Mouse (Mus musculus) telencephalon, adult 2 months (tissue): Measurements from ENCODE around the gene Spryd4.
"Not testable (repeated sequence)": the region's sequence is repeated elsewhere in the genome, so short reads cannot be mapped to it uniquely, and the experiment has no call there.

Experiments
- DNase-seq: peaks from one replicate; pipeline ENCODE4 v3.0.0-alpha.2; 2011; ENCODE audit warnings: low read depth, low spot score

The Spryd4 gene

DNA sequence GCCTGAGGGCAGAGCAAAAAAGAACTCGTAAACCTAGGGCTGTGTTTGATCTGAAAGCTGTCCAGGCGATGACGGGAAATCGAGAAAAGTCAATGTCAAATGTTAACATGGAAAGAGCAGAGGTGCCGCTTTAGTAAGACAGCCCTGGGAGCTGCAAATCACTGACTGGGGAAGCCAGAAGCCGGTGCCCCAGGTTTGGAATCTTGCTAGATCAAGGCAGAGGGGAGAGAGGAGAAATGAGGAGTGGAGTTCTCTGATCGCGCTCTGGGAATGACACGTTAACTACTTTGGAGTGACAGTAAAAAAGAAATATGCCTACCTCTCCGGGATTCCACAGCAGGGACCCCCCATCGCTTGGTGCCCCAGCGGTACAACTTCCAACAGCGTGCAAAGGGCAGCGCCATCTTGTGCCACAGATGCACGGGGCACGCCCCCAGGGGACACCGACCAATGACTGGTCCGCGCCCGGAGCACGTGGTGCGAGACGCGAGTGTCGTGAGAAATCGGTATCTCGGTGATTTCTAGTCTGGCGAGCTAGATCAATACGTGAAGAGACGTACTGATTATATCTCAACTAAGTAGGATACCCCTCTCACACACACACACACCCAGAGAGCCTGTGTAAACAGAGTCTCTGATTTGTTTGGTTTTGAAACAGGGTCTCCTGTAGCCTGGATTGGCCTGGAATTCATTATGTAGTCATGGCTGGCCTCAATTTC is at the start of gene Spryd4:
Gene Spryd4, minus strand, starts transcription at position 418 of the 719 bp plus-strand sequence.
- peak; percentile 76 for DNase-seq

DNA sequence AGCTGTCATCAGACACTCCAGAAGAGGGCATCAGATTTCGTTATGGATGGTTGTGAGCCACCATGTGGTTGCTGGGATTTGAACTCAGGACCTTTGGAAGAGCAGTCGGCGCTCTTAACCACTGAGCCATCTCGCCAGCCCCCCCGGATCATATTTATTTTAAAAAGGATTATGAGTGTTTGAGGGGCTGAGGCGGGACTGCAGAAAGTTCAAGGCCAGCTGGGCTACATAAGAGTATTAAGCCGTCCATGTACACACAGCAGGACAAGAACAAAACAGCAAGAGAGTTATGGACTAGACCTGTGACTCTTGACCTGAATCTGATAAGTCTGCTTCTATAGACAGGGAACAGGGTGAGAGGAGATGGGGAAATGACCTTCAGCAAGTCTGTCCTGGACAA is 48.8 kb upstream of the Spryd4 start:
- DNase-seq, result not testable (repeated sequence)

DNA sequence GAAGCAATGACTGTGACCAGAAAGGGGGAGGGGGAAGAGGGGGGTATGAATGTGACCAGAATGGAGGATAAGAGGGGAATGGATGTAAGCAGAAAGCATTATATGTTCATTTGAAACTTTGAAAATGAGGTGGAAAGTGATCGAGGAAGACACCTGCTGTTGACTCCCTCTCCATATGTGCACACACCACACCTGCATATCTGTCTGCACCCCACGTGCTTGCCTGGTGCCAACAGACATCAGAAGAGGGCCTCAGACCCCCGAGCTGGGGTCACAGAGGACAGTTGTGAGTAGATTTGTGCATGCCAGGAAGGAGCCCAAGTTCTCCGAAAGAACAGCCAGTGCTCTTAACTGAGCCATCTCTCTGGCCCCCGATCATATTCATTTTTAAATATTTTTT is 48.3 kb upstream of the Spryd4 start:
- DNase-seq, result no peak

DNA sequence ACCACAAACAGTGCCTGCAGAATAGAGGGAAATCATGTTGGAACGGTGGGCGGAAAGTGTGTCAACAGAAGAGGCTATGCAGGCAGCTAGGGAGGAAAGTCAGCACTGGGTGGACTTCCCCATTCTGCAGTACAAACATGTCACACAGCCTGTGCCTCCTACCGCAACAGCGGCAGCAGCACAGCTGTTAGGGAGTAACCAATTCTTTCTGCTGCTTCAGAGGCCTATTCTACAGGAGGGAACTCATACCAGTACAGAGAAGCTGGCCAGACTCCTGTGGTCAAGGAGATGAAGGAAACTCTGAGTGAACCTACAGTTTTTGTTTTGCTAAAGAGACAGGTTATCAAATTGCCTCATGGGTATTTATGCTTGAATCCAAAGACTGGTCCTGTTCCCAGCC is 47.3 kb upstream of the Spryd4 start:
- no peak for DNase-seq

DNA sequence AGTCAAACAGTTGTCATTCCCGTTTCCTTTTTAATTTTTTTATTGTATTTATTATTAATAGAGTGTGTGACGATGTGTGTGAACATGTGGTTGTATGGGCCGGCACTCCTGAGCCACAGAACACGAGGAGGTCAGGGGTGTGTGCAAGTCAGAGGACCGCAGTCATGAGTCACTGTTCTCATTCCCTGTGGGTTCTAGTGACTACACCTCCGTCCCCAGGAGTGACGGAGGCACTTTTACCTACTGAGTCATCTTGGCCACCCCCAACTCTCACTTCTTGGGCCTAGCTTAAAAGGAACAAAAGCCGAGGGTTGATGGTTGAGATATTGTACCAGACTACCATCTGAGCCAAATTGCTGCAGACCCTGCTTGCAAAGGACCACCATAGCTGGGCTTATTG is 44.7 kb upstream of the Spryd4 start:
- DNase-seq, result no peak

DNA sequence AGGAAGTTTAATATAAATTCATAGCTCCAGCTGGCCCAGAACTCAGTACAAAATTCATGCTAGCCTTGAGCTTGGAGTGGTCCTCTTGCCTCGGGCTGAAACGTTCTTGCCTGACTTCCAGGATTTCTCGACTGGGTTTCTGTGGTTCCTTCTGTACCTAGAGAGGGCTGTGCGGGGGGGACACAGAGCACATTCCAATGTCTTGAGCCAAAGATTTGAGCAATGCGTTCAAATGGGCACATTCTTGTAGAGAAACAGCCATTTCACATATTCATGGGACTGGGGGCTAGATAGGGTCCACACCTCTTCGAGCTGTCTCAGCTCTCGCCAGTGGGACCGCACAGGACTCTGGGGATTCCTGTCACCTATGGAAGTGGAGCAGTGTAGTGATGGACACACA is 44.3 kb upstream of the Spryd4 start:
- no peak for DNase-seq

DNA sequence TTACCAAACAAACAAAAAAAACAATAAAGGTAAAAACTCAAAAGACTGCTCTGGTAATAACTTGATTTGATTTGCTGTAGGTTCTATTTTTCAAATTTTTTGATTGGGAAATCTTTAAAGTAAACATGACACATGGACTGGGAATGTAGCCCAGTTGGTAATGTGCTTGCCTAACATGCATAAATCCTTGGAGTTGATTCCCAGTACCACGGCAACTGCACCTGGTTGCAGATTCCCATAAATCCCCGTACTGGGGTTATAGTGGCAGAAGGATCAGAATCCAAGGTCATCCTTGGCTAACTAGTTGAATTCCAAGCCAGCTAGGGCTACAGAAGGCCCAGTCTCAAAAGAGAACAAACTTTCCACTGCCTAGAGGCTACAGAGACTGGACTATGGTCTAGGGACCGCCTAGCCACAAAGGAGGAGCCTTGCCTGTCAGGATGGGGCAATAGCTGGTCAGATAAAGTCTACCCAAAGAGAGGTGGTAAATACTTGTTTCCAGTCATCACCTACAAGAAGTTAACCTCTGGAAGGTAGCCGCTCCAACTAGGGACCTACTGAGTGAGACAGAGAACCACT is 42.2 kb upstream of the Spryd4 start, which contains the start of gene Apon:
Gene Apon, plus strand, starts transcription at position 420 of the 579 bp plus-strand sequence.
- no peak for DNase-seq

DNA sequence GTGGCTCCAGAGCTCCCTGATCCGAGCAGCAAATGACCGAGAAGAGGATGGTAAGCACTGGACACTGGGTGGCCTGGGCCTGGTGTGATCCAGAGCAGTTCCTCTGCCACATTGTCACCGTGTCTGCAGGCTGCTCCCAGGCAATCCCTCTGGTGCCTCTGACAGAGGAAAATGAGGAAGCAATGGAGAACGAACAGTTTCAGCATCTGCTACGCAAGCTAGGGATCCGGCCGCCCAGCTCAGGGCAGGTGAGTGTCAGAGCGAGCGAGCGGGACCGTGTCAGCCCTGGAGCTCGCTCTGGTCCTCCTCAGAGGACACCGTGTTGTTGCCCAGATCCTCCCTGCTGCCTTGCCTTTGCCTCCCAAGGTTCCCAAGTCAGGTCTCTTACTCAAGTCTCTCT is 39.0 kb upstream of the Spryd4 start:
- no peak for DNase-seq

DNA sequence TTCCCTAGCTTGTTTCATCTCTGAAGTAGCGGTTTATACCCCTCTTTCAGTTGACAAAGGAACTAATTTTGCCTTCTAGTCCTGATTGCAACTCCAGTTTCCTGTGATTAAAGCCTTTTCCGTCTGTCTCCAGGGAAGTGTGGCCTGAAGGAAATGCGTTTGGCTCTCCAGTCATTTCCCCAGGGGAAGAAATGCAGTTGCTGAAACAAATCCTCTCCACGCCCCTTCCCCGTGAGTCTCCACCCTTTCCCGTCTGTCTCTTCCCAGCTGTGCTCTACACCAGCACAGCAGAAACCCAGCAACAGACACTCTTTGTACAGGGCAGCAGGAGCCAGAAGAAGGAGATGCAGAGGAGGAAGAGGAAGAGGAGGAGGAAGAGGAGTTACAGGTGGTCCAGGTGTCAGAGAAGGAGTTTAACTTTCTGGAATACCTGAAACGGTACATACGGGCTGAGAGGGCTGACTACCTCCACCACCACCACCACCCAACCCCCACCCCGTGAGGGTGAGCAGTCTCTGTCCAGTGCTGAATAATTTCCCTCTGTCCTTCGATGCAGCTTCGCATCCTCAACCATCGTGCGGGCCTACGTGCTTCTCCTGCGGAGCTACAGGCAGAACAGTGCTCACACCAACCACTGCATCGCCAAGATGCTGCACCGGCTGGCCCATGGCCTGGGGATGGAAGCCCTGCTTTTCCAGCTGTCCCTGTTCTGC is 35.6 kb upstream of the Spryd4 start:
- no peak for DNase-seq

DNA sequence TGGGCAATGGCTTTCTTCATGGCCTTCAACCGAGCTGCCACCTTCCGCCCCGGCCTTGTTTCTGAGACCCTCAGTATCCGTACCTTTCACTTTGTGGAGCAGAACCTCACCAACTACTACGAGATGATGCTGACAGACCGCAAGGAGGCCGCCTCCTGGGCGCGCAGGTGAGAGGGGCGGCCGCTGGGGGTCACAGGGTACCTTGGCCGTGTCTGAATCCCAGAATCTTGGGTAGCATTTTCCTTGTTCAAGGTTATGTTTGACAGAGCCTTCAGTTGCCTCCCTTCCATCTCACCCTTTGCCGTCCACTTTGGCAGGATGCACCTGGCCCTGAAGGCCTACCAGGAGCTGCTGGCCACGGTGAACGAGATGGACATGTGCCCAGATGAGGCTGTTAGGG is 32.5 kb upstream of the Spryd4 start:
- no peak for DNase-seq

DNA sequence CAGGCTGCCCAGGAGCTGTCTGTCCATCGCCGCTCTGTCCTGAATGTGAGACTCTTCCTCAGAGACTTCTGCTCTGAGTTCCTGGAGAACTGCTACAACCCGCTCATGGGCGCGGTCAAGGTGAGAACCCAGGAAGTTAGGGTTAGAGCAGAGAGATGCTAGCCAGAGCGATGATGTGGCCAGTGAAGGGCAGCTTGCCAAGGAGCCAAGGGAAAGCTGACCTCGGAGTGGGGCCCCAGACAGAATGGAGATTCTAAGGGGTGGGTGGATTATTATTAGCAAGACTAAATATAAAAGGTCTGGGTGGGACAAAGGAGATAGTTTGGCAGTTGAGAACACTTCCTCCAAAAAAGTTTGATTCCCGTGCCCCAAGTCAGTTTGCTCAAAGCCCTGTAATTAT is 31.6 kb upstream of the Spryd4 start:
- DNase-seq, result no peak

DNA sequence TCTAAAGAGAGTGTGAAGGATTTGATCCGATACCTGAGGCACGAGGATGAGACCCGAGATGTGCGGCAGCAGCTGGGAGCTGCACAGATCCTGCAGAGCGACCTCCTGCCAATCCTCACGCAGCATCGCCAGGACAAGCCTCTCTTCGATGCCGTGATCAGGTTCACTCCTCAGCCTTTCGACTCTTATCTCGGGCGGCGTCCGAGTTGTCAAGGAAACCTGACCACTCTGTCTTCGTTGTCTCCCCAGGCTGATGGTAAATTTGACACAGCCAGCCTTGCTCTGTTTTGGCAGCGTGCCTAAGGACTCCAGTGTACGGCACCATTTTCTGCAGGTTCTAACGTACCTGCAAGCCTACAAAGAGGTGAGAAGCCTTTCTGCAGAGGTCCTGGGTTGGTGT is 28.5 kb upstream of the Spryd4 start:
- no peak for DNase-seq

DNA sequence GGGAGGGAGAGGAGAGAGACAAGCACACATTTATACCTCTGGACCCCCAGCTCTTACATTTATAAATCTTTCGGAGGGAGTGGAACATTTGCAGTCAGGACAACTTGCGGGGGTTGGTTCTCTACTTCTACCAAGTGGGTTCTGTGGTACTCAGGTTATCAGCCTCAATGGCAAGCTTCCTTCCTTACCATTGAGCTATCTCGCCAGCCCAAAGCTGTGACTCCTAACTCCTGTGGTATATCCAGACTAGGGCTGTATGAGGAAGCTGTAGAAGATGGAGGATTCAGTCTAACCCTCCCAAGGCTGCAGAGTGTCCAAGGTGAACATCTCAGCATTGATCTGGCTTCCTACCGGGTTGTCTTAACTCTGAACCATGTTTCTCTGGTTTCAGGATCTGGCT is 27.5 kb upstream of the Spryd4 start:
- no peak for DNase-seq

DNA sequence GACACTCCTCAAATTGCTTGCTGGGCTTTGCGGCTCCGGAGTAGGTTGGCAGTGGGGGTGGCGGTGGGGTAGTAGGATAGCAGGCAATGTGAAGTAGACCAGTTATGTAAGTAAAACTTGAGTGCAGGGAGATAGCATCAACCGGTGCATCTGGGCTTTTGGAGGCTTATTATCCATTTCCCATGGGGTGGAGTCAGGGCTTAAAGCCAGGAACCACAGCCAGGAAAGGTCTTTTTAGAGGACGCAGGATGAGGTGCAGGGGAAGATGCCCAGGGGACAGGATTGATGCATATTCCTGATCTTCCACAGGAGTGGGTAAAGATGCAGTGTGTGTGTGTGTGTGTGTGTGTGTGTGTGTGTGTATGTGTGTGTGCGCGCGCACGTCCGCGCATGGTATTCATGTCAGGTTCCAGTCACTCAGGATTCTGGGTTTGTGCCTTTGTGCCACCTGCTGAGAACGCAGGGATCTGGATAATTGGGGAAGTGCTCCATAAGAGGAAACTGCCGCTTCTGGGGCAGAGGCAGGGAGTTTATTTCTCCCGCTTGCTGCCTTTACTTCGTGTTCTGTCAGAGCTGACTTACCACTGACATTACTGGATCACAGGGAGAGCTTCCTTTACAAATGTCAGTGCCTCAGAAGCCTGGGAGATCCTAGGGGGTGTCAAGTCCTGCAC is 26.3 kb upstream of the Spryd4 start:
- peak; percentile 26 for DNase-seq

DNA sequence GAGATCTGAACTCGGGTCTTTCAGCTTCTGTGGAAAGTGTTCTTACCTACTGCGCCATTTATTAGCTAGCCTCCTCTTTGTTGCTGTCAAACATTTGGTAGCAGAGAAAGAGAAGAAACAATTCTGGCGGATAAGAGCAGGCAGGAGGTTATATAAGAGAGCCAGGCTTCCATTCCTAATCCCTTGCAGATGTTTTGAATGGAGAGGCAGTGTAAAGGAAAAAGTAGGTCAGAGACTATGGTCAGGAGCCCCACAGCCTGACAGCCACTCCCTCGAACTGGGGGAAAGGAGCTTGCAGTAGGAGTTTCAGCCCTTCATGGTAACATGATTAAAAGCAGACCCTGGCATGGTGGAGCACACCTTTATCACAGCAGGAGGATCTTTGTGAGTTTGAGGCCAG is 24.7 kb upstream of the Spryd4 start:
- DNase-seq, result no peak

DNA sequence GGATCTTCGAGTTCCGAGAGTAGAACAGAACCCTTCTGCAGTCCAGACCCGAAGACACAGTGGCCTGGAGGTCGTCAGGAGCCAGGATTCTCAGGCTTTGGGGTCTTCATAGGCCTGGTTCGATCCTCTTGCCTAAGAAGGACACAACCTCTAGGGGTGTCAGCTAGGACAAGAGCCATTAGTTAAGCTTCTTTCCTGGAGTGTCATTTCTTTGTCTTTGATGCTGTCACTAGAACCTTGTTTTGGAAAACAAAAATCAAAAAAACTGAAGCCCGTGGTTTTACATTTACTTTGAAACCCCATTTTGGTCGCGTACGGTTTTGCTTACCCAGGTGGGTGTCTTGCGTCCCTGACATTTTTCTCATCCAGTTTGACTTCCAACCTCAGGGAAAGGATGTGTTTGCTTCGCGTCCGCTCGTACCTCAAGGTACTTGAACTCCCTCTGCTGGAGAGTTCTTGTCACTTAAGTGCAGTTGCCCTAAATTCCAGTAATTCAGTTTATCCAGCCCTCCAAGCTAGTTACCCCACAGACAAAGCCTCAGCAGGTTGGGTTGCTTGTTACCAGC is 20.9 kb upstream of the Spryd4 start:
- peak; percentile 74 for DNase-seq

DNA sequence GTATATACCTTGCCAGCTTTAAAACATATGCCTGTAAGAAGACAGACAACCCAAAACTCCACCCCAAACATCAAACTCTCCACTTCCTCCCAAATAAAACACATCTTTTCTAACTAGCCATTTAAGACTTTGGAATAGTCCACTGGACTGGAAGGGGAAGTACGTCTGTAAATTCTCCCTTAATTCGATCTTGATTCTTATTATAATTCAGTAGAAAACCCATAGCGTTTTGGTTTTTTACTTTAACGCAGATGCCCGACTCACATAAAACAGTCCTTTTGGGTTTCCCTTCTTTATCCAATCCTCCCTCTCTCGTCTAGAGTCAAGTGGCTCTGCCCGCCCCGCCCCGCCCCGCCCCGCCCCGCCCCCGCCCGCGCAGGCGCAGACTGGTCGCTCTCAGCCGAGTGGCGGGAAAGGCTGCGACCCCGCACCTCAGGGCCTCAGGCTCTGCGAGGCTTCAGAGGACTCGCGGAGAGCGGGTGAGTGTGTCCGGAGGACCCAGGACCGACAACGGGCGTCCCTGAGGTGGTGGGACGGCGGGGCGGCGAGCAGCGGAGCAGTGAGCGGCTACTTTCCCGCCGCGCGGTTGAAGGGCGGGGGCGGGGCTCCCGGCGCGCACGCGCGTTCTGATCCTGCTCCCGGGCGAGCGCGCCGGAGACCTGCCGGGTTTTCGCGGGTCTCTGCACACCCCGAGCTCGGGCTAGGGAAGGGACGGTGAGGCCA is 20.3 kb upstream of the Spryd4 start, which contains the start of gene Timeless:
Gene Timeless, plus strand, starts transcription at position 369 of the 723 bp plus-strand sequence.
- DNase-seq, result peak; percentile 79

DNA sequence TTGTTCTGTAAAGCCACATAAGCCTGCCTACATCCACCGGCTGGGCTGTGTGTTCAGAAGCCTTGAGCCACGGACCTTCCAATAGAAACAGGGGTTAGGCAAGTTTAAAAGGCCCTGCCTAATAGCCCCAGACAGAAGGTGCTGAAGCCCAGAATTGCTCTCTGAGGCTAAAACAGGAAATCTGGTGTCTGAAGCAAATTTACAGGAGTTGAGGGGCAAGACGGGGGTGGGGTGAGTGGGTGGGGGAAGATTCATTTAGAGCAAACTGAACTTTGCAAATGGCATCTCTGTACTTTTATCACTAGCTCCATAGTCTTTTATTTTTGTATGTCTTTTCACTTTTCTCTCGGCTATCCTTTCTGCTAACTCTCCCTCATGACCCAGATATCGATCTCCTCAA is 19.5 kb upstream of the Spryd4 start:
- DNase-seq, result no peak

DNA sequence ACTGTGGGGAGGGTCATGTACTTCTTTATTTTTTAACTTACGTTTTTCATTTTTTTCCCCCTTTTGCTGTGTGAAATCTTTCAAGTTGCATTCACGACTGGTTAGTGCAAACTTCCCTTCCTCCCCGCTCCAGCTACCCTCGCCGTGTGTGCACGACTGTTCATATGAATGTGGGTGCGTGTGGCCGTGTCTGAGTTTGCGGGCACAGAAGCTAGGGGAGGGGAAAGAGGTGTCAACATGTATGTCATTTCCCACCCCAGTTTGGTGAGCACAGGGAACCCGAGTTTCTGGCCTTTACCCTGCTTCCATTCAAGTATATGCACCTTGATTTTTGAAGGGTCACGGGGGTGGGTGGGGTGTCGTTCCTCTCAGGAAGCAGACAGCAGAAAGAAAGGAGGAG is 19.0 kb upstream of the Spryd4 start:
- DNase-seq, result no peak

DNA sequence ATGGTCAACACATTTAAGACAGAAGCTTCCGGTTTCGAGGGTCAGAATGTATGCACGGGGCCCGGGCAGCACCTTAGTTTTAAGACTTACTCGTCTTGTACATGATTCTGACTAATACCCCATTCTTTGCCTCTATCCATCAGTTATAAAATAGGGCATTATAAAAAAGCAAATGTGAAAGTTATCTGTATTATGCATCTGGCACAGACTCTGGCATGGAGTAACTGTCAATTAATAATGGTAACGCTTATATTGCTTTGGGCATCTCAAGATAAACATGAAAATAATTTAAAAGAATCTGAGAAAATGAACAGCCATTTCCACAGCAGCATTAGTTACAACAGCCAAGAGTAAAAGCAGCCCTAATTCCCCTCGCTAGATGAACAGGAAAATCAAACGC is 16.4 kb upstream of the Spryd4 start:
- DNase-seq, result no peak

DNA sequence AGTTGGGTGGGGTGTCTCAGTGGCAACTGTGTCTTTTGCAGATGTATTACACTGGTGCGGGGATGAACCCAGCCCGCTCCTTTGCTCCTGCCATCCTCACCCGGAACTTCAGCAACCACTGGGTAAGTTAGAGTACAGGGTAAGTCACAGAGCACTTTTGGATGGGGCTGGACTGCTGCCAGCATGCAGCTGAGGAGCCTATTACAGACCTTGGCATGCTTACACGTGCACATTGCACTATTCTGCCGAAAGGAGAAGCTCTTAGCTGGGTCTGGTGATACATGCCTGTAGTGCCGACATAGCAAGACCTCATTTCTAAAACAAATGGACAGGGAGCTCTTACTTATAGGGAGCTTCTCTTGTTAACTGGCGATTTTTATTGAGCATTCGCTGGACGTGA is 16.0 kb upstream of the Spryd4 start:
- no peak for DNase-seq
